Mouse (Mus musculus) hindbrain, embryonic 16.5 days (tissue): Measurements from ENCODE around the gene Syngr1. TPM values are rescaled to one million over a fixed set of nuclear protein-coding genes. Genes with fewer than 3 reads are reported as not detected.
A peak's percentile ranks its signal among the peaks of the same experiment; 100 is the strongest.

Experiments used
- ATAC-seq: fragments of 200-750 bp; cut with Nextera tagmentation; 2 replicates; pipeline ENCODE4 v1.8.0; 2017; ENCODE audit warnings: moderate TSS enrichment, moderate library complexity
- H3K27ac ChIP-seq: fragments of 300-500 bp; sonication (generic); 2 replicates; pipeline ENCODE4 v1.5.1; 2014; ENCODE audit warnings: low read depth, mild to moderate bottlenecking, control low read depth, low read length, moderate library complexity
- H3K27me3 ChIP-seq: fragments of 300-500 bp; sonication (generic); replicated peaks from 2 replicates; pipeline ENCODE4 v1.6.1; 2014; ENCODE audit warnings: low read length; ENCODE audit not compliant: control insufficient read depth, insufficient read depth
- H3K36me3 ChIP-seq: fragments of 300-500 bp; sonication (generic); 2 replicates; pipeline ENCODE4 v1.6.1; 2014; ENCODE audit warnings: mild to moderate bottlenecking, low read length, moderate library complexity, mixed read lengths; ENCODE audit not compliant: control insufficient read depth, insufficient read depth
- H3K4me1 ChIP-seq: fragments of 300-500 bp; sonication (generic); 2 replicates; pipeline ENCODE4 v1.6.1; 2014; ENCODE audit warnings: low read depth, low read length; ENCODE audit not compliant: control insufficient read depth, insufficient read depth
- H3K4me2 ChIP-seq: fragments of 300-500 bp; sonication (generic); 2 replicates; pipeline ENCODE4 v1.6.1; 2014; ENCODE audit warnings: mild to moderate bottlenecking, low read length, control low read depth, moderate library complexity
- H3K4me3 ChIP-seq: fragments of 300-500 bp; sonication (generic); 2 replicates; pipeline ENCODE4 v1.5.1; 2014; ENCODE audit warnings: mild to moderate bottlenecking, low read length, control low read depth, moderate library complexity
- H3K9ac ChIP-seq: fragments of 300-500 bp; sonication (generic); 2 replicates; pipeline ENCODE4 v1.6.1; 2014; ENCODE audit warnings: low read depth, mild to moderate bottlenecking, control low read depth, low read length, moderate library complexity
- H3K9me3 ChIP-seq: fragments of 300-500 bp; sonication (generic); 2 replicates; pipeline ENCODE4 v1.6.1; 2014; ENCODE audit warnings: mild to moderate bottlenecking, low read length, moderate library complexity; ENCODE audit not compliant: control insufficient read depth
- WGBS: fragments of 180-500 bp; shearing (Covaris S2); extraction: QIAGEN DNeasy Blood & Tissue Kit; methylation state at CpG from one replicate; pipeline ENCODE4 v1.1.7; 2014; 5-methylcytosine and 5-hydroxymethylcytosine counted together
- polyA plus RNA-seq: library from polyadenylated mRNA; unstranded; fragments of >200 nt; fragmentation: Nextera tagmentation; extraction: Ambion mirVana; gene quantifications from 2 replicates; pipeline ENCODE4 v1.2.1, GENCODE M21; 2015

Syngr1 gene
- polyA plus RNA-seq: 78.6 and 80.3 TPM in 2 replicates

GRCm38 (mm10) chr15:80091121-80091955 is at the start of gene Syngr1, which contains the start of gene Rpl3:
Gene Syngr1, plus strand, starts transcription at chr15:80091334.
Gene Rpl3, minus strand, starts transcription at chr15:80091868.
- Histone ChIP-seq H3K4me1 (peaks cover 14% of the 10 kb centered on the region), H3K9me3 (no peaks in the 10 kb centered on the region; the same call in 1 of the 2 replicates), H3K9ac (peak within 1 kb of the TSS; percentile 94), H3K27me3 (no peaks in the 10 kb centered on the region), H3K27ac (peak within 1 kb of the TSS; percentile 73), H3K4me2 (peak within 1 kb of the TSS; percentile 80), H3K4me3 (peak within 1 kb of the TSS; percentile 81), H3K36me3 (no peaks in the 10 kb centered on the region)
- ATAC-seq: peak; percentile 63
- under 1% methylated on average over 85 of the region's 86 CpGs for WGBS

GRCm38 (mm10) chr15:80042152-80042551 is 49.0 kb upstream of the Syngr1 start:
- Histone ChIP-seq H3K4me1 (no peaks in the 10 kb centered on the region), H3K9ac (no peak overlapping the region), H3K27me3 (no peaks in the 10 kb centered on the region), H3K4me3 (no peak overlapping the region), H3K4me2 (no peak overlapping the region), H3K36me3 (no peaks in the 10 kb centered on the region), H3K9me3 (peaks cover 4% of the 10 kb centered on the region; the same call in 1 of the 2 replicates), H3K27ac (no peak overlapping the region)
- no peak for ATAC-seq
- 80% methylated on average over 4 of the region's 4 CpGs for WGBS

- no peak overlapping the region for H3K27ac ChIP-seq
- H3K36me3 ChIP-seq: no peaks in the 10 kb centered on the region
- H3K4me3 ChIP-seq: no peak overlapping the region
- H3K4me2 ChIP-seq: no peak overlapping the region
- H3K9ac ChIP-seq: no peak overlapping the region
- ATAC-seq: no peak
- WGBS: 92% methylated on average over 10 of the region's 10 CpGs
- peaks cover 4% of the 10 kb centered on the region; the same call in 1 of the 2 replicates for H3K9me3 ChIP-seq
- H3K4me1 ChIP-seq: no peaks in the 10 kb centered on the region
- no peaks in the 10 kb centered on the region for H3K27me3 ChIP-seq
Observed at GRCm38 (mm10) chr15:80044249-80044648, 46.9 kb upstream of the Syngr1 start.

- no peaks in the 10 kb centered on the region for H3K36me3 ChIP-seq
- peaks cover 4% of the 10 kb centered on the region; the same call in 1 of the 2 replicates for H3K9me3 ChIP-seq
- H3K4me3 ChIP-seq: no peak overlapping the region
- ATAC-seq: no peak
- H3K4me2 ChIP-seq: no peak overlapping the region
- no peaks in the 10 kb centered on the region for H3K4me1 ChIP-seq
- H3K27me3 ChIP-seq: no peaks in the 10 kb centered on the region
- no peak overlapping the region for H3K27ac ChIP-seq
- WGBS: 96% methylated on average over 2 of the region's 2 CpGs
- H3K9ac ChIP-seq: no peak overlapping the region
Observed at GRCm38 (mm10) chr15:80045749-80046148, 45.4 kb upstream of the Syngr1 start.

GRCm38 (mm10) chr15:80047242-80047641 is 43.9 kb upstream of the Syngr1 start:
- no peaks in the 10 kb centered on the region for H3K36me3 ChIP-seq
- no peak overlapping the region for H3K4me2 ChIP-seq
- no peak overlapping the region for H3K4me3 ChIP-seq
- no peak overlapping the region for H3K9ac ChIP-seq
- no peak for ATAC-seq
- no peak overlapping the region for H3K27ac ChIP-seq
- WGBS: 85% methylated on average over 2 of the region's 2 CpGs
- H3K9me3 ChIP-seq: peaks cover 4% of the 10 kb centered on the region; the same call in 1 of the 2 replicates
- no peaks in the 10 kb centered on the region for H3K4me1 ChIP-seq
- H3K27me3 ChIP-seq: no peaks in the 10 kb centered on the region

GRCm38 (mm10) chr15:80047973-80048372 is 43.2 kb upstream of the Syngr1 start:
- Histone ChIP-seq H3K27ac (no peak overlapping the region), H3K4me1 (no peaks in the 10 kb centered on the region), H3K9ac (no peak overlapping the region), H3K4me2 (no peak overlapping the region), H3K9me3 (peaks cover 4% of the 10 kb centered on the region; the same call in 1 of the 2 replicates), H3K27me3 (no peaks in the 10 kb centered on the region), H3K36me3 (no peaks in the 10 kb centered on the region), H3K4me3 (no peak overlapping the region)
- no peak for ATAC-seq
- 71% methylated on average over 5 of the region's 5 CpGs for WGBS

GRCm38 (mm10) chr15:80050093-80050492 is 41.0 kb upstream of the Syngr1 start:
- H3K4me1 ChIP-seq: no peaks in the 10 kb centered on the region
- no peaks in the 10 kb centered on the region for H3K36me3 ChIP-seq
- 66% methylated on average over 4 of the region's 4 CpGs for WGBS
- no peak overlapping the region for H3K4me3 ChIP-seq
- no peak overlapping the region for H3K27ac ChIP-seq
- H3K27me3 ChIP-seq: no peaks in the 10 kb centered on the region
- no peak overlapping the region for H3K9ac ChIP-seq
- ATAC-seq: no peak
- H3K9me3 ChIP-seq: peaks cover 4% of the 10 kb centered on the region; the same call in 1 of the 2 replicates
- no peak overlapping the region for H3K4me2 ChIP-seq

GRCm38 (mm10) chr15:80051092-80051761 is 39.9 kb upstream of the Syngr1 start:
- Histone ChIP-seq H3K36me3 (no peaks in the 10 kb centered on the region), H3K4me2 (no peak overlapping the region), H3K9me3 (no peaks in the 10 kb centered on the region), H3K27ac (no peak overlapping the region), H3K9ac (no peak overlapping the region), H3K4me1 (no peaks in the 10 kb centered on the region), H3K4me3 (no peak overlapping the region), H3K27me3 (no peaks in the 10 kb centered on the region)
- WGBS: 79% methylated on average over 19 of the region's 19 CpGs
- ATAC-seq: no peak

GRCm38 (mm10) chr15:80051782-80052181 is 39.4 kb upstream of the Syngr1 start:
- no peak overlapping the region for H3K4me3 ChIP-seq
- H3K27me3 ChIP-seq: no peaks in the 10 kb centered on the region

More at GRCm38 (mm10) chr15:80051782-80052181, 39.4 kb upstream of the Syngr1 start:
- no peak overlapping the region for H3K9ac ChIP-seq
- no peak overlapping the region for H3K4me2 ChIP-seq
- ATAC-seq: no peak
- H3K4me1 ChIP-seq: no peaks in the 10 kb centered on the region
- H3K9me3 ChIP-seq: no peaks in the 10 kb centered on the region
- no peak overlapping the region for H3K27ac ChIP-seq
- WGBS: 81% methylated on average over 9 of the region's 9 CpGs
- H3K36me3 ChIP-seq: no peaks in the 10 kb centered on the region
